Mouse (Mus musculus) lung, adult 10 weeks (tissue): ENCODE data around the gene Mageb1. TPM values are rescaled to one million over a fixed set of nuclear protein-coding genes. Genes with fewer than 3 reads are reported as not detected.

Source experiments
- polyA plus RNA-seq: library from polyadenylated mRNA; stranded (reverse); fragments of 350-450 nt; fragmentation: Illumina TruSeq; extraction: RNeasy Lipid Tissue Mini Kit (QIAGEN cat#74804); gene quantifications from one replicate; pipeline ENCODE4 v1.2.3, GENCODE M21; 2014; ENCODE audit warnings: low read depth, low replicate concordance; ENCODE audit not compliant: insufficient read depth

Mageb1 gene
- not detected for polyA plus RNA-seq

DNA sequence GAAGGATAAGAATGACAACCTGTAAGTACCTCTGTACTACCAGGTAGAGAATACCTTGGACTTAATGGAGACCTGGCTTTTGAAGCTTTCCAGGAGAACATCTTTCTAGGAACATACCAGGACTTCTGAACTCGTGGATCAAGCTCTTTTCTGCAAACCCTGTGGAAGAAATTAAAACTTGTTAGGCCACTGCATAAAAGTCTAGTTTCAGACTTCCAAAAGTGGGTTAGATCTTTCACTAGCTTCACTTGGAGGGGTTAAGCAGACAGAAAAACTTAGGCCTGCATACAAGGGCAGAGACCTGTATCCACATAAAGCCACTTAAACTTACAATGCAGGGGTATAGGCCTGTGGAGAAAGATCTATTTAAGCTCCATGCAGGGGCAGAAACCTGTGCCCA, at the start of gene Mageb1:
Gene Mageb1 (minus strand): TSS at position 101 of the 400 bp plus-strand sequence.

Other genes with a start within 250 kb of the Mageb1 start
- gene Mageb5, start 233.3 kb downstream of the Mageb1 start, polyA plus RNA-seq, result not detected